Mouse (Mus musculus): ENCODE data around the gene Dpm2.

The Dpm2 gene

DNA sequence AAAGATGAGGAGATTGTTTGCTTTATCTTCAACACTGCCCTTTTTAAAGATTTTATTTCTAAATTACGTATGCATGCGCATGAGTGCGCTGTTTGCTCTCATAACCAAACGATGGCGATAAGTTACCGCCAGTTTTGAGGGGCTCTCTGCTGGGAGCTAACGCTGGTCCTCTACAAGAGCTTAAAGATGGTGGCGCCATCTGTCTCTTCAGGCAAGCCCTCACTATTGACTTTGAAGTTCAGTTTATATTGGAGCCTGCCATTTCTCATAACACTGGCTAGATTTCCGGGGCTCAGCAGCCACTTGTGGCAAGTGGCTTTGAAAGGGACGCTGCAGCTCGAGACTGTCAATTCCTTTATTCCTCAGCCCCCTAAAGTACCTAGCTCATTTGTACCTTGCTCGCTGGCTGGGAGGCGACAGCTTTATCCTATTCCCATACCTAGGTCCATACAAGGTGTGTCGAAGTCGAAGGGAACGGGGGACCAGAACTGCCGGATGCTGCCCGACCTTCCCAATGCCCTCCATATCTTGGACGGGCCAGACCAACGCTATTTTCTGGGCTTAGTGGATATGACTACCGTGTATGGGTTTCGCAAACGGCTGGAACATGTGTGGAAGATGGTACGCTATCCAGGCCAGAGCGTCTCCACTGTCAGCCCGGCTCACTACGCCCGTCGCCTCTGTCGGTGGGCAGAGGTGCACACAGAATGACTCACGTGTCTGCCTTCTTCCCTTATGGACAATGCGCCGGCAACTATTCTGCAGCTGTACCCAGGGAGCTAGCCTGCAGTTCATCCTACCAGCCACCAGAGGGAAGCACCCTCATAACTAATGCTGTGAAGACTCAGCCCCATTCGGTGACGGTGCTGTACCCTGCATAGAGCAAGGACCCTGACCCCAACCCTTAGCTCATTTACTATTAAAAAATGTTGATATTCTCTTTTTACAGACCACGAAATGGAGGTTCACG, 12.5 kb downstream of the Dpm2 start:
- in situ Hi-C loops (cut with MboI): no loop called here

DNA sequence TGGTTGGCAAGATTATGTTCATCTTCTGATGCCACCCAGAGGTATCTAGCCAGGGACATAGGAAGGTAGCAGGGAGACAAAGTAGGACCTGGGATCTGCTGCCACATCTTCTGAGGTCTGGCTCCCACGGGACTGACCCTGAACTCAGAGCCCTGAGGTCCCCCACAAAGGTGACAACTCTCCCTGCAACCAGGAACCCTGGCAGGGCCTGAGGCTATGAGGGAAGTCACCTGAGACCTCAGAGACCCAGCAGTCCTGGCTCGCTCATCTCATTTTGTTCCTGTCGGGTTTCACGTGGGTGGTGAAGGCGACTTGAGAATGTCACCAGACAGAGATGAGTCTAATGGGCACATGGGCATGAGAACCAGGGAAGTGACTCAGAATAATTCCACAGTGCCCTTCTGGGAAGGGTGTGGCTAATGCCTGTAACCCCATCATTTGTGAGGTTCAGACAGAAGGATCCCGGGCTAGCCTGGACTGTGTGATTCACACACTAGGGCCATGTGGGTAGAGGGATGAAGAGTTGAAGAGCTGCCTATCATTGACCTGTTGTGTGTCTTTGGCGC, 14.6 kb downstream of the Dpm2 start:
- in situ Hi-C loops (cut with MboI): no loop called here

DNA sequence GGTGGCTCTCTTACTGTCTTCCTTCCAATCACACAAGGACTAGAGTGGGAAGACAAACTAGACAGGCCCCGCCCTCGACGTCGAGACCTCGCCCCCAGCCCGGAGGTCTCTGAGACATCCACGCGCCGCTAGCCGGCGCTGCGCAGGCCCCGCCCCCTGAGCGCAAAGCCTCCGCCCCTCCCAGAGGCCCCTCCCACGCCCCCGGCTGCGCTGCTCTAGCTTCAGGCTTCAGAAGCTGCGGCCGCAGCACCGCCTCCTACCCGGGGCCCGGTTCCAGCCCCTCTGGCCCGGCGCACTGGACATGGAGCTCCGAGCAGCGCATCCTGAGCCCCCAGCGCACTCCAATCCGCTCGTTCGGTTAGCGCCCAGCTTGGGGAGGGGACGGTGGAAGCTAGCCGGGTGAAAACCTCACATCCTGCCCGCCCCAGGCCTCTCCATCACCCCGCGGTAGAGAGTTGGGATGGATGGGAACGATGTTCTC, 16.3 kb downstream of the Dpm2 start, which contains the start of gene St6galnac4:
Gene St6galnac4 (plus strand): TSS at position 225 of the 481 bp plus-strand sequence.
- in situ Hi-C loops (cut with MboI): no loop called here

DNA sequence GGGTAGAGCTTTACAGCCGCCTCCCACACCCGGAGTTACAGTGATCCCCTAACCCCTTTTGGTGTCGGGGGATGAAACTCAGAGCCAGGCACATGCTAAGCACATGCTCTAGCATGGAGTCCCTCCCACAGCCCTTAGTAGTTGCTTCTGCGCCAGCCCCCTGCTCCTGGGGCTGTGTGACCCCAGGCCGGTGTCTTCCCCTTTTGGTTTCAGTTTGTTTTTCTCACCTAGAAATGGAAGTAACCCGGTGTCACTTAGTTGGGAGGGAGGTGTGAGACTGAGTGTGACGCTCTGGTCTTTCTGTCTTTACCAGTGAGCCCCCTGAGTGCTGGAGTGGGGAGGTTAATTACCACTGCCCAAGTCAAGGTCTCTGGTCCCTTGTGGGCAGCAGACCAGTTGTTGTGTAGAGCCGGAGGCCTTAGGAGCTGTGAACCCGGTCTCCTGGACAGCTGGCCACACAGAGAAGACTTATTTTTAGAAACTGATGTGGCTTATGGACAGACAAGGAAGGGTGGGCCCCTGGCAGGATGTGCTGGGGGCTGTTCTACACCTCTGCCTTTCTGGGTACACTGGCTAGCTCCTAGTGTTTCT, 17.2 kb downstream of the Dpm2 start:
- in situ Hi-C loops (cut with MboI): no loop called here

DNA sequence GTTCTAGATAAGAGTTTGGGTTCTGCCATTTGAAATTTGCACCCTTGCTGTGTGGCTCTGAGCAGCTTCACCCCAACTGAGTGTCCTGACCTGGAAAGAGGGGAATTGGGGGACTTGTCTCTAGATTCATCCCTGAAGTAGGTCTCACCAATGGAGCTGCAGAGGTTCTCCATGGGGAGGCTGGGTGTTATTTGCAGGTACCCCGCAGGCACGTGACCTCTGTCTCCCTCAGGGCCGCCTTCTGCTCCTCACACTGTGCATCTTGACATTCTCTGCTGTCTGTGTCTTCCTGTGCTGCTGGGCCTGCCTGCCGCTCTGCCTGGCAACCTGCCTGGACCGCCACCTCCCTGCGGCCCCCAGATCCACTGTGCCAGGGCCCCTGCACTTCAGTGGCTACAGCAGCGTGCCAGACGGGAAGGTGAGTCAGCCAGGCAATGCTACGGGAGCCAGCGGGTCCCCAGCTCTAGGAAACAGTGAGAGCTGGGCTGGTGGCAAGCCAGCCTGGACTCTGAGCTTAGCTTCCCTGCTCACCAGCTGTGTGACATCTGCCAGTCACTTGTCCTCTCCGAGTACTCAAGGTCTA, 18.6 kb downstream of the Dpm2 start:
- in situ Hi-C loops (cut with MboI): no loop called here

DNA sequence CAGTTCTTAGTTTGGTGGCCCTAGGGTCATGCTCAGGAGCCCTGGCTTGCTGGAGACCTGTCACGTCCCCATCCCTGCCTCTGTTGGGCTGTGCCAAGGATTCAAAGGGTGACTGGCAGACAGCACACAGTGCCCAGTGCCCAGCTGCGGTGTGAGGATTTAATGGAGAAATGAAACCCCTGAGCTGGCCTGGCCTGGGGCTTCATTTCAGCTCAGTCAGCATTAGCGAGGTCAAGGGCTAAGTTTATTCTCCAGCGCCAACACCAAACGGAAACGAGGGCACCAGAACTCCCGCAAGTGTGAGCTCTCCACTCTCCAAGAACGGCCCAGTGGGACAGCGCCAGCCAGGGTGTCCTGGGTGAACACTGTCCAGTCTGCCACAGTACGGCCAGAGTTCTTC, 19.6 kb downstream of the Dpm2 start:
- in situ Hi-C loops (cut with MboI): no loop called here

DNA sequence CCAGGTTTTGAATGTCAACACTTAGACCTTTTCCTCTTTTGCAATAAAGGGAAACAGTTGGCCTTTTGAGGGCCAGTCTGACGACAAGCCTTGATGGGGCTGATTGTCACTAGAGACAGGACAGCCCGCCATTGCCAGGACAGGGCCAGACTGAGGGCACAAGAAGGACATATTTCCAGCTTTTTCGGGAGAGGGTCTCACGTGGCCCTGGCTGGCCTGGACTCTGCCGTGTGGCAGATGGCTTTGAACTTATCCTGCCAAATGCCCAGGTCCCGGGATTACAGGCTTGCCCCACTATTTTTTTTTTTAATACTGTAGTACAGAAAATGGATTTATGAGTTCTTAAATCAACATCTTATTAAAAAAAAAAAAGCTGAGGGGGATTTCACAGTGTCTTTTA, 20.6 kb downstream of the Dpm2 start:
- in situ Hi-C loops (cut with MboI): no loop called here

DNA sequence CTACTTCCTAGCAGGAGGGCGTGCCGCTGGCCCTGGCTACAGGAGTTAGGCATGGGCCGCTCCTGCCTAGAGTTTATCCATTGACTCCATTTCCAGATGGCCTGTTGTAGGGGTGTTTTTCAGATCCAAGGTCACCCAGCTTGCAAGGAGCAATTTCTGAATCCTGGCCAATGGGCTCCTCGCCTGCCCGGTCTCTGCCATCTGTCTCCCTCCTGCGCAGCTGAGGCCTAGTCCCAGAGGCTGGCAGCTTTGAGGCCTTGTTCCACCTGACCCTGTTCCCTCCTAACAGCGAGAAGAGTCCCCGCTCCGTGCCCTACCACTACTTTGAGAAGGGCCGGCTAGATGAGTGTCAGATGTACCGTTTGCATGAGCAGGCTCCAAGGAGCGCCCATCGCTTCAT, 26.1 kb downstream of the Dpm2 start:
- in situ Hi-C loops (cut with MboI): no loop called here

DNA sequence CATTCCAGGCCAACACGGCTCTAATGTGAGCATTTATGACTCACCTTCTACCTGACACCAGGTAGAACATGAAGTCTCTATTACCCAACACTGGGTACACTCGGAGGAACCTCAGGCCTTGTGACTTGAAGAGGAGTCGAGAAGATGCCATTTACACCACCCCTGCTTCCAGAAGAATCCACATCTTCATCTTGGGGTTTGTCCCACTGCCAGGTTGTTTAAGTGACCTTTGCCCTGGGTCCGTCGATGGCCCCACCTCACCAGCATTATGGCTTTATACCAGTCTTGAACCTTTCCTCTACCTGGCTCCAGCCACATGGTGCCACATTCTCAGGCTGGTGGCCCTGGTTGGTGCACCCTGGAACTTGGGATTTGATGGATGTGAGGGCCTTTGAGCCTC, 26.6 kb downstream of the Dpm2 start:
- in situ Hi-C loops (cut with MboI): no loop called here

DNA sequence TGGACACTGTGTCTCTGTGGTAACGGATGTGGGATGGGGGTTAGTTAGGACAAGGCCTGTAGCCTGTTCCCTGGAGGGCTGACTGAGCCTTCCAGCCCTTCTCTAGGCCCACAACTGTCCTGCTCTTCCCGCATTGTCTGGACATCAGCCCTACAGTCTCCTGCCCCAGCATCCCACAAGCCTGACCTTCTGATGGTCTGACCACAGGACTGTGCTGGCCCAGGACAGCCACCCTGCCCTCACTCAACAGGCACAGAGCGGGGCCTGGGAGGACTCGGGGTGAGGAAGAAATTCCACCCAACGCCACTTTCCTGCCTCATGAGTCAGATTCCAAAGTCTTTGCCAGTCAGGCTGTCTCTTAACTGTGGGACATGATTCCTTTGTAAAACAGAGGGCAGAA, 27.0 kb downstream of the Dpm2 start:
- in situ Hi-C loops (cut with MboI): no loop called here

DNA sequence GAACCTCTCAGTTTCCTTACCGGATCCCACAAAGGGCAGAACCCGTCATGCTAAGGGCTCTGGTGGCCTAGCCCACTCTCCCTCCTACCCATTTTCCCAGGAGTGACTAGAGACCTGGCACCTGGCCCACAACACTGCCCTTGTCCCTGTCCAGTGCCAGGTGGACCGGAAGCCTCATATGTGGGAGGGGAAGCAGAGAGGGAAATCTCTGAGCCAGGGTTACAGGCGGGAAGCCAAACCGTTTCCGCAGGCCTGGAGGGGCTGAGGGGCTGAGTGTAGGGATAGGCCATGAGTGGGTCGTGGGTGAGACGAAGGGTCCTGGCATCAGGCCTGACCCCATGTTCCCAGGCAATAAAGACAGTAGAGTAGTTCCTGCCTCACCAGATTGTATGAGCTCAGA, 27.8 kb downstream of the Dpm2 start:
- in situ Hi-C loops (cut with MboI): no loop called here

DNA sequence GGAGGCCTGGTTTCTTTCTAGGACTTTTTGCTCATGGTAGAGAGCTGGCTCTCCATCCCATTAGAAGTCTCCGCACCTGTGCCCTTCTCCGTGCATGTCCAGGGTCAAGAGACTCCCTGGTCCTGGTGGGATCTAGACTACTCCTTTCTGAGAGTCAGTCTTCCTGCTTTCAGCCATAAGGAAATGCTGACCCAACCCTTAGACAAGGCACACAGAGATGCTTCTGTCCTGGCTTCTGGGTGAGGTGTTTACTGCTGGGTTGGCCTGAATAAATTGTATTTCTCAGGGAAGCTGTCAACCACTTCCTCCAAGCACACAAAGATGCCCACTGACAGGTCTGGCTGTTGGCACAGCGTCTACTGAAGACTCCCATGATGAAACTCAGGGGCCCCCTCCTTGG, 28.8 kb downstream of the Dpm2 start, which contains the start of gene St6galnac6:
Gene St6galnac6 (plus strand): TSS at position 301 of the 400 bp plus-strand sequence.
- in situ Hi-C loops (cut with MboI): no loop called here

DNA sequence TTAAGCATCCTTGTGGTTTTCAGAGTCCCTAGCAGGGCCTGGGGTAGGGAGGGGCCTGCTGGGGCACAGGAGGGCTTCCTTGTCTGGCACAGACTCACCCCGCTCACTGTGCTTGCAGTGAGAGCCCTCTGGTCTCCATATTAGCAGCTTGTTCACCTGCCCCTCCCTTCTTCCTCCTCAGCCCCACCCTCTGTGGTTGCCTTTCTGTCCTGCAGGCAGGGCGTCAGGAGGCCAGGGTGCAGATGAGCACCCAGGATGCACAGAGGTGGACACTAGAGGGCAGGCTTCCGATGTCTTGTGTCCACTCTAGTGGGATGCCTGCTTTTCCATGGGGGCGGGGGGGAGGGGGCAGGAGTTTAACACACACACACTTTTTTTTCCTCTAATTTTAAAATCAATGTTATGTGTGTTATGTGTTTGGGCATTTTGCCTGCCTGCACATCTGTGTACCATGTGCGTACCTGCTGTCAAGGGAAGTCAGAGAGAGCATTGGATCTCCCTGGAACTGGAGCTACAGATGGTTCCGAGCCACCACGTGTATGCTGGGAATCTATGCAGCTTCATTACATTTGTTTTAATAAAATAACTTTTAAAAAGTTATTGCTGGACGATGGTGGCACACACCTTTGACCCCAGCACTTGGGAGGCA, 30.9 kb downstream of the Dpm2 start:
- in situ Hi-C loops (cut with MboI): no loop called here

DNA sequence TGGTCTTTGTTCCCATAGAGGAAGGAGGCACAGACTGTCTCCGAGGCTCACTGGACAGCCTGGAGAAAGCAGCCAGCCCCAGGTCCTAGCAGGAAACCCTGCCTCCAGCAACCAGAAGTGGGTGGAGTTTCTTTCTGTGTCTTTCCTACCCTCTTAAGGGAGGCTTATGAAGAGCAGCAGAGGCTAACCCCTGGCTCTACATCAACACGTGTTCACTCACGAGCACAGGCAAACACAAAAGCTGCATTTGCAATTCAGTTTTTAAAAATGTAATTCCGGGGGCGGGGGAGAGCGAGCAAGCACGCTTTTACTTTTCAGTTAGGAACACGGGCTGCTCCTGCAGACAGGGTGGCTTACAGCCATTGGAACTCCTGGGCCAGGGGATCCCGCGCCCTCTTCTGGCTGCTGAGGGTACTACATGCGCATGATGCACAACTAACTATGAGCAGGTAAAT, 32.0 kb downstream of the Dpm2 start:
- in situ Hi-C loops (cut with MboI): no loop called here

DNA sequence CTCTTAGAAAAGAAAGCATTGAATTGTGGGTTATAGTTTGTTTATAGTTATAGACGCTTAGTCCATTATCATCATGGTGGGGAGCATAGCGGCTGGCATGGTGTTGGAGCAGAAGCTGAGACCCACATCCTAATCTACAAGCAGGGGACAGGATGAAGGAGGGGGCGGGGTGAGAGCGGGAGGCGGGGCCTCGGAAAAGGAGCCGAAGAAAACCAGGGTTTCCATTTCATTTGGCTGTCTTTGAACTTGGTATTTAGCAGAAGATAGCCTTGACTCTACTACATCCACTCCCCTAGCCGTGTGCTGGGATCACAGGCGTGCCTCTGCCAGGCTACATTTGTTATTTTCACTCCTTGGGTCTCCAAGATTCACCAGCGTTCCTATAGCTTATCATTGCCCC, 34.0 kb downstream of the Dpm2 start:
- in situ Hi-C loops (cut with MboI): no loop called here

DNA sequence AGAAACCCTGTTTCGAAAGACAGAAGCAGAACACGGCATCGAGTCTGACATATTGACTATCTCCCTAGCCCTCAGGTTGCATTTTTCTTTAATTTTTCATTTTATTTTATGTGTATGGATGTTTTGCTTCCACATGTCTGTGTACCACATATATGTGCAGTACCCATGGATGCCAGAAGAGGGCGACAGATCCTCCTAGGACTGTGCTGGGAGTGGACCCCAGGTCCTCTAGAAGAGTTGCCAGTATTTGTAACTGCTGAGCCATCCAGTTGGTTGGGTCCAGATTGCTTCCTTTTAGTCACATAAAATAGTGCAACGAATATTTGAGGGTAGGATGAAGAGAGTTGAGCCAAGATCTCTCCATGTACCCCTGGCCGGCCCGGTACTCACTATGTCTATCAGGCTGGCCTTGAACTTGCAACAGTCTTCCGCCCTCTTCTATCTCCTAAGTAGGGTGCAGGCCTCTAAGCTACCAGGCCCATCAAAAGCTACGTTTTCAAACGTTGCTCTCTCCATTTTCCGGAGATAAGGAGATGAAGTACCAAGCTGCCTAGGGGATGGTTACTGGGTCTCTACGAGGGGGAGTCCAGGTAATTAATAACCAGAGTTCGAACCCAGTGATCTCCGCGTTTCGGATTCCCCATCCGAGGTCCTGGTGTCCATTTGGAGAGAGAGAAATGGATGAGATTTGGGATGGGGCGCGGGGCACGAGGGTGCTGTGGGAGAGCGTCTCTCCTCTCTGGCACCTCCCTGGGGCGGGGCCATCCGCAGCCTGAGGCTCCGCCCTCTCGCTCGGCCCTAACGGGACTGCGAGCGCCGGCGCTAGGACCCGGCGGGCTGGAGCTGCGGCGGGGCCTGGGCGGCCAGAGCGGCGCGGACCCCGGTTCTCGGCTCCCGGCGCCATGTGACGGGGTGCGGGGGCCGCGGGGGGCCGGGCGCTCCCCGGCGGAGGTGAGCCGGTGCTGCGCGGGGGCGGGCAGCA, 35.8 kb downstream of the Dpm2 start:
- in situ Hi-C loops (cut with MboI): no loop called here

DNA sequence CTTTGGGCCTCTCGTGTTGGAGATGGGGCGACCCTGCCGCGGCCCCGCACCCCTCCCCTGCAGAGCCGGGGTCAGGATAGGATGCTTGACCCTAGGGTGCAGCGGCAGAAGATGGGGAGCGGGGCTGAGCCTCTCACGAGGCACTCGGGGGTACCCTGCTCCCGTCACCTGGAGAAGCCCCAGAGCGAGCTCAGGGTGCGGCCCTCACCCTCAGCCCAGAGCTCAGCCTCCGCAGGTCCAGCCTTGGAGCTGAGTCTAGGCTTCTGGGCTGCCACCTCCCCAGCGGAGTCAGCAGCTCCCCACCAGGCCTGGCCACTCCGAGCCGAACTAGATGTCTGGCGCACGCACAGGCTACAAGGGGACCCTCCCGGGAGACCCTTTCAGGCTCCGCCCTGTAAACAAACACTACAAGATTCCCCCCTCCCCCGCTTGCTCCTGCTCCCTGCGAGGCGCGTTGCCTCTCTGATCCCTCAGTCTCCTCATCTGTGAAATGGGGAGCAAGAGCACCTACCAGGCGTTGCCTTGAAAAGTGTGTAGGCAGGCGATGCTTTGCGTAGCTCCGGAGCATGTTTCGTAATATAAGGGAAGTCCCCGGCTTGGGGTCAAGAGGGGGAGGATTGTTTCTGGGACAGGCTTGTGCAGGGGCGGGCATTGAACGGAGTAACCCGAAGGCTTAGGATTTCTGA, 36.7 kb downstream of the Dpm2 start:
- in situ Hi-C loops (cut with MboI): no loop called here

DNA sequence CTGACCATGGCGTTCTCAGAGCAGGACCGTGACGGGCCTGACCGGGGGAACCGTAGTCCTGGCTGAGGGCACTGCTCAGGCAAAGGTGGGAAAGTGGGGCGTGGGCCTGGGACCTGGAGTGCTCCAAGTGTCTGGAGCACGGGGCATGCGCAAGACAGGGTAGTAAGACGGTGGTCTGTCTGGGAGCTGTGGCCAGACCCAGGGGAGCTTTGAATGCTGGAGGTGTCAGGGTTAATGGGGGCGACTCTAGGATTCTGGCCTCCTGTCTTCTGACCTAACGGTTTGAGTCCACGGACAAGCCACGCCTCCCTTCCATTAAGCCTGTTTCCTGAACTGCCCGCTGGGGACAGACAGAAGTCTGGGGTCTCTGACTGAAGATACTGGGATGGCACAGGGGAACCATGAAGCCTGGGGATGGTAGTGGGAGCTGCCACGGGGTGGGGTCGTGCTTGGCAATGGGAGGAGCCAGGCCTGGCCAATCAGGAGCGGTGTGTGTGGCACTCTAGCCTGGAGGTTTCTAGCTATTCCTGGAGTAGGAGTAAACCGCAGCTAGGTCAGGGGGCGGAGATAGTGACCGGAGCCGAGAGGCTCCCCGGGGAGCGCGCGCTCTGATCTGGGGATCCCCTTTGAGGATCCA, 37.6 kb downstream of the Dpm2 start:
- in situ Hi-C loops (cut with MboI): no loop called here

DNA sequence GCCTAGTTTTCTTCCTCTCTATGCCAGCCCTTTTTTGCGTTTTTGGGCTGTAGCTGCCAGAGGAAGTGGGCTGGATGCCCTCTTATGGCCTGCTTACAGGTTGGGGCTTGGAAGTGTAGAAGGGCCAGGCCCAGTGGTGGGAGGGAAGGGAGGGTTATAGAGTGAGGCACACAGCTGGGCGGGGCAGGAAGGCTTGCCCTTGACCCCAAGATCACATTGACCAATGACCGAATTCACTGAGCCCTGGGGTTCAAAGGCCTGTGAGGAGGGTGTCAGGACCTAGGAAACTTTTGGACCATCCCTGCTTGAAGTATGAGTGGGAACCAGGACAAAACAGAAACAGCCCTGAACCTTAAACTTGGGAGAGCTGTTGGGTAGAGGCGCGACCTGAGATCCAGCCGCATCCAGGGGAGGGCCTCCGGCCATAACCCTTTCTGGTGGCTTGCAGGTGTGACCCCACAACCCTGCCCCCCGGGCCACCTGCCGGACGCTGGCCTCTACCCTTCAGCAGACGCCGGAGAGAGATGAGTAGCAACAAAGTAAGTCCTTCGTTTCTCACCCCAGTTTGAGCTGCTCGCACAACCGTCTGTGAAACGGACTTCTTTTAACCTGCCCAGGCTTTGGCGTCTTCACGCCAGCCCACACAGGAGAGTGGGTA, 38.2 kb downstream of the Dpm2 start:
- in situ Hi-C loops (cut with MboI): no loop called here
